Comparison of ENCODE assay signal across 13 mouse cellular contexts in the genomic region with DNA sequence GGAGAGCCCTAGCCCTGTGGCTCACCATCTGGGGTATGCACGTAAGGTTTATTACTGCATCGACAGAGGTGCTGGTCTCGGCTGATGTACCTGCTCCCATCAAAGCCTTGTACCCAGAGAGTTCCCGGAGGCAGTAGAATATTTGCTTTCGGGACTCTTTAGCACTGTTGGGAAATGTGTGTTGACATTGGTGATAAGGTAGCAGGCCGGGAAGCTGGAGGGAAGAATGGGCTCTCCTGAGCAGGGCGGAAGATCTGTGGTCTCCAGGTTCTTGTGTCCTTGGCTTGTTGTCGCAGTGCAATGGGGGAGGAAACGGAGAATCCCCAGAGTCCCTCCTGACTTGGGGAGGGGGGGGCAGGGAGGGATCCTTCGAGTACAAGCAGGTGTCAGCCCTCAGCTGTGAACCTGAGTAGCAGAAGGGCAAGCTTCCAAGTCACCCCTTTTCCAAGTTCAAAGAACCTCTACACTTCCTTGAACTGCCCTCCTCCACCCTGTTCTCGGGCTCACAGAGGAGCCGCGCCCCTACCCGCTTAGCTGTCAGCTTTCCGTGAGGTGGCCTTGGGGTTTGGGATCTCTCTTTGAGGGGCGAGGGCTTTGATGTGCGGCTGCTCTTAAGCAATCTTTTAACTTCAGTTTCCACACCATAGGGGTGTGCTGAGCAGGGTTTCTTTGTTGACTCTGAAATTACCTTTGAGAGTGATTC.
DNase-seq lines count a peak whose midpoint lies in the region; ATAC-seq lines count a peak whose summit lies in the region.
"Had no signal": no experiment of that assay in that cellular context is flagged by ENCODE, and none has a peak within 500 bp of the region (broad histone marks: within the 10 kb centered on the region; RNA-seq: fewer than 3 reads in every experiment).

No protein-coding gene starts in this region.

- DNase-seq in adrenal gland, adult 2 months = peak; percentile 40
- DNase-seq in adrenal gland, adult 18-20 months (ENCODE audit: low spot score in 2 of 2) = no peak
- DNase-seq in midbrain, embryonic 14.5 days = no peak
- peak; percentile 55 to 75 for DNase-seq in lung, postnatal 4 days
- DNase-seq in cerebellum, postnatal 14 days = no peak
- no peak for DNase-seq in MN1 (ENCODE audit: low spot score)
- DNase-seq: heart, adult 11 months; layer of hippocampus, adult 9-11 months; right cerebral cortex, postnatal 4 days had no signal

- peaks cover 7% of the 10 kb centered on the region for H3K27me3 ChIP-seq in midbrain, embryonic 16.5 days (ENCODE audit: control insufficient read depth, insufficient read depth, low read depth, low read length)
- peaks cover 24% of the 10 kb centered on the region for H3K27me3 ChIP-seq in midbrain, embryonic 14.5 days (ENCODE audit: control insufficient read depth, insufficient read depth, low read length)
- peaks cover 57% of the 10 kb centered on the region for H3K27me3 ChIP-seq in hindbrain, embryonic 12.5 days

- H3K9me3 ChIP-seq in midbrain, embryonic 16.5 days (replicated peaks; ENCODE audit: control insufficient read depth, low read length, poor library complexity, severe bottlenecking) = no peaks in the 10 kb centered on the region
- no peaks in the 10 kb centered on the region for H3K9me3 ChIP-seq in midbrain, embryonic 14.5 days (ENCODE audit: control insufficient read depth, low read length)
- H3K9me3 ChIP-seq in hindbrain, embryonic 12.5 days (replicated peaks) = no peaks in the 10 kb centered on the region

- no peaks in the 10 kb centered on the region for H3K36me3 ChIP-seq in midbrain, embryonic 16.5 days (ENCODE audit: control insufficient read depth, insufficient read depth, low read length)
- H3K36me3 ChIP-seq in midbrain, embryonic 14.5 days (ENCODE audit: control insufficient read depth, insufficient read depth, low read length) = no peaks in the 10 kb centered on the region
- H3K36me3 ChIP-seq in hindbrain, embryonic 12.5 days = no peaks in the 10 kb centered on the region

- no peaks in the 10 kb centered on the region for H3K4me1 ChIP-seq in midbrain, embryonic 16.5 days (ENCODE audit: control insufficient read depth, insufficient read depth, low read length)
- H3K4me1 ChIP-seq in midbrain, embryonic 14.5 days (ENCODE audit: control insufficient read depth, insufficient read depth, low read length) = no peaks in the 10 kb centered on the region; the same call in 1 of the 2 replicates
- H3K4me1 ChIP-seq in hindbrain, embryonic 12.5 days = no peaks in the 10 kb centered on the region

- no peak overlapping the region for H3K4me3 ChIP-seq in midbrain, embryonic 16.5 days (ENCODE audit: low read depth, low read length)
- no peak overlapping the region for H3K4me3 ChIP-seq in midbrain, embryonic 14.5 days (replicated peaks; ENCODE audit: low read depth, low read length)
- H3K4me3 ChIP-seq in hindbrain, embryonic 12.5 days = no peak overlapping the region
- H3K4me3 ChIP-seq: megakaryocyte, embryonic 14.5 days had no signal

- no peak overlapping the region for H3K27ac ChIP-seq in midbrain, embryonic 16.5 days (ENCODE audit: low read length)
- H3K27ac ChIP-seq in midbrain, embryonic 14.5 days (replicated peaks; ENCODE audit: low read depth, low read length) = no peak overlapping the region
- no peak overlapping the region for H3K27ac ChIP-seq in hindbrain, embryonic 12.5 days
- H3K27ac ChIP-seq: hindbrain, postnatal 0 days had no signal

- no peak overlapping the region for H3K4me2 ChIP-seq in midbrain, embryonic 16.5 days (ENCODE audit: low read length)
- H3K4me2 ChIP-seq in midbrain, embryonic 14.5 days (ENCODE audit: low read length) = no peak overlapping the region
- no peak overlapping the region for H3K4me2 ChIP-seq in hindbrain, embryonic 12.5 days (replicated peaks)

- 56% methylated on average over 17 of the region's 17 CpGs for WGBS in midbrain, embryonic 16.5 days
- 70% methylated on average over 17 of the region's 17 CpGs for WGBS in midbrain, embryonic 14.5 days
- 54% methylated on average over 17 of the region's 17 CpGs for WGBS in hindbrain, embryonic 12.5 days

- no peak overlapping the region for H3K9ac ChIP-seq in midbrain, embryonic 16.5 days (ENCODE audit: low read depth, low read length)
- no peak overlapping the region for H3K9ac ChIP-seq in midbrain, embryonic 14.5 days (replicated peaks; ENCODE audit: low read length)
- H3K9ac ChIP-seq in hindbrain, embryonic 12.5 days = no peak overlapping the region

- 0 out of 2 replicates have a peak, but pooled peaks have one; percentile 42 for ATAC-seq in midbrain, embryonic 16.5 days
- ATAC-seq in midbrain, embryonic 14.5 days (ENCODE audit: low FRiP score, low TSS enrichment) = no peak
- ATAC-seq in hindbrain, embryonic 12.5 days (ENCODE audit: low FRiP score) = no peak
- ATAC-seq: hindbrain, postnatal 0 days had no signal

Comparison
In these comparisons a context has a peak if more than half of its experiments do, and no peak if none do; other contexts are left out.
1. DNase-seq: peak in adrenal gland, adult 2 months (single experiment) and lung, postnatal 4 days (2 of 2); none in adrenal gland, adult 18-20 months (0 of 2), midbrain, embryonic 14.5 days (single experiment), cerebellum, postnatal 14 days (0 of 2) and MN1 (single experiment).